Mouse (Mus musculus) adrenal gland, postnatal 14 days (tissue): Measurements from ENCODE around the gene Slc35e2. TPM values are rescaled to one million over a fixed set of nuclear protein-coding genes. Genes with fewer than 3 reads are reported as not detected.
"Not testable (repeated sequence)": the region's sequence is repeated elsewhere in the genome, so short reads cannot be mapped to it uniquely, and the experiment has no call there.

ENCODE experiments used
- DNase-seq: peaks from one replicate; pipeline ENCODE4 v3.0.0; 2021; ENCODE audit warnings: mixed read lengths
- total RNA-seq: library from RNA; stranded (reverse); gene quantifications from 2 replicates; pipeline ENCODE4 v1.2.3, GENCODE M21; 2021

Gene Slc35e2
- total RNA-seq, 1 experiment from 2014 or later = 30.1 TPM

DNA sequence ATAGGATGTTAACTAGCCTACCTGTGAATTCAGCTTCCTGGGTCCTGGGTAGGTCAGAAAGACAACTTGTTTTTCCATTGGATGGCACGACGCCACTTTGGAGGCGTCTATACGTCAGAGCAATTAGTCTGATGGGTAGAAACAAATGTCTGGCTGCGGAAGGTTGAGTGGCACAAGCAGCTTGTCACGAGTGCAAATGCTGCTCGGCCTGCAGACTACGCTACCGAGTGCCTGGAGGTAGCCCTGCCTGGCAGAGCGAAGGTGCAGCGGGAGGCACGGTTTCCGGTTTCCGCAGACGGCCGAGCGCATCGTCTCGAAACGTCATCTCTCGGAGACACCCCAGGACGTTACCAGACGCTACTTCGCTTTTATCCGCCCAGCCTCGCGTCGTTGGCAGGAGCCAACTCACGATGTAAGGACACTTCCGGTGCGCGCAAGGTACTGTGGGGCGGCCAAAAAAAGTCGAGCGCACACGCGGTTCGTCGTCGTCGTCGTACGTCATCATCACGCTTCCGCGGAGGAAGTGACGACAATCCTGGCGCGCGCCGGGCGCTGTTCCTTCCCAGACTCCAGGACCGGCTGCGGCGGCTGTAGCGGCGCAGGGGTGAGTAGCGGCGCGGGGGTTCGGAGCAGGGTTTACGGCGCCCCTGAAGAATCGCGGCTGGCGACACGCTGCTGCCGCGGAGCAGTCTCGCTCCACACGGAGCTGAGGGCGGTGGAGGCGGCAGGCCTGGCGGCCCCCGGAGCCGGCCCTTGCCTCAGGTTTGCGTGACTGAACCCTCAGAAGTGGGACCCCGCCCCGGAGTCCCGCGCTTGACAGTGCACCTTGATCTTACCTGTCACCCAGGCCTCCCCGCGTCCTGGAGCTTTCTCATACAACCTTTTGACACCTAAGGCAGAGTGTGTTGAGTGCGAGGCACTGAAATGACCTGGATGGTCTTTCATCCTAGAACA, 23.4 kb downstream of the Slc35e2 start, which contains the start of gene Cdk11b:
Gene Cdk11b, plus strand, starts transcription at position 517 of the 954 bp plus-strand sequence.
- peak; percentile 97 for DNase-seq

DNA sequence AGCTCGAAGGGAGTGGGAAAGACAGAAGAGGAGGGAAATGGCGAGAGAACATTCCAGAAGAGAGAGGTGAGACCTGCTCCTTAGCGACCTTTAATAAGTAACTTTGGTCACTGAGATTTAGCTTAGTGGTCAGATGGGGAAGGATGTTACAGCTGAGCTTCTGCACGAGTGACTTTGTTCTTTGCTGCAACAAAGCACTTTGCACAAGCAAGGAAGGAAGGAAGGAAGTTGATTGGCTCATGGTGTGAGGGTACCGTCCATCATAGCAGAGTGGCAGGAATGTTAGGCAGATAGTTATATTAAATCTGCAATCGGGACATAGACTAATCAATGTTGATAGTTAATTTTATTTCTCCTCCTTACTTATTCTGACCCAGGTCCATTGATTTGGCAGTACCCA, 29.1 kb downstream of the Slc35e2 start:
- no peak for DNase-seq

DNA sequence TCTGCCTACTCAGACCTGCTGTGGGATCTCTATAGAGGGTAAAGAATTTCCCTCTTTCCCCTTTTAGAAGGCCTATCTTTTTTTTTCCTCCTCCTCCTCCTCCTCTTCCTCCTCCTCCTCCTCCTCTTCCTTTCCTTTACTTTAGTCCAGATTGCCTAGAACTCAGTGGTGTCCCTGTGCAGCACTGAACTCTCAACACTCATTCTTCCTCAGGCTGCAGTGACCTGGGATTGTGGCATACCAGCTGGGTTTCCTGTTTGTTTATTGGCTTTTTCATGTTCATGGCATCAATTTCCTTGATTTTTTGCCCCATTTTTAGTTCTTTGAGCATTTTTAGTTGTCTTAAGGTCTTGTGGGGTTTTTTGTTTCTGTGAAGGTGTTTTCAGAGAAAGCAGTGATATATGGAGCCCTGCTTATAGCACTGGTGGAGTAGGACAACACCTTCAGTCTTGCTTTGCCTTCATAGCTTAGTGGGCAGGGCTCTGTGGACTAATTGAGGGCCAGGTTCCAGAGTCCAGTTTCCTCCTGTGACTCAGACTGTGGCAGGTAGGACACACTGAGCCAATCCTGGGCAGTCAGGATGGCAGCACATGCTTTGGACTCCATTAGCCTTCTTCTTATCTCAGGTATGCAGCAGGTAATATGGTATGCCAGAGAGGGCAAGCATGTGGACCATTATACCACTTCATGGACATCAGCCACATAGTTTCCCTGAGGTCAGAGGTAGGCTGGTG, 34.7 kb downstream of the Slc35e2 start:
- DNase-seq = no peak

DNA sequence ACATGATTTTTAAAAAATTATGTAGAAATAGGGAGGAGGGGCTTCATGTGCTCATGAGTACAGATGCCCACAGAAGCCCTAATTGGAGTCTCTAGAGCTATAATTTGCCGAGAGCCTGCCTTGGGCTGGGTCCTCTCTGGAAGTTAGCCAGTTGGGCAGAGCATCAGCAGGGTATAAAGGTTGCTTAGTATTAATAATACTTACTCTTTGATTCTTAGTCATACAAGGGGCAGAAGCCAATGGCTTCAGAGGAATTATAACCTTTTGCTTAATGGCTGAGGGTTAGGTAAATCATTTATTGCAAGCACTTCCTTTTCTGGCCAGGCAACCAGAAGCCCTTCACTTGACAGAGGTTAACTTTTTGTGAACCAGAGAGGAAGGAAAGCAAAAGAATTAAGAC, 42.3 kb downstream of the Slc35e2 start:
- DNase-seq = no peak

DNA sequence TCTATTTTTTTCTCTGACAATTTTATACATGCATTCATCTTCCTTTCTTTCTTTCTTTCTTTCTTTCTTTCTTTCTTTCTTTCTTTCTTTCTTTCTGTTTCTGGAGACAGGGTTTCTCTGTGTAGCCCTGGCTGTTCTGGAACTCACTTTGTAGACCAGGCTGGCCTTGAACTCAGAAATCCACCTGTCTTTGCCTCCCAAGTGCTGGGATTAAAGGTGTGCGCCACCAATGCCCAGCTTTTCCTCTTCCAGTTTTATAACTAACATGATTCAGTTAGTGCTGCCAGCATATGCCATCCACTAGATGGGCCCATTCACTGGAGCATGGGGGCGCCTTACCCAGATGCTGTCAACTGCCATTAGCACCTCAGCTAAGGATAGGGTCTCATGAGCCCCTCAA, 44.1 kb downstream of the Slc35e2 start, which contains the start of gene Gm10563:
Gene Gm10563, minus strand, starts transcription at position 101 of the 400 bp plus-strand sequence.
- DNase-seq = not testable (repeated sequence)

DNA sequence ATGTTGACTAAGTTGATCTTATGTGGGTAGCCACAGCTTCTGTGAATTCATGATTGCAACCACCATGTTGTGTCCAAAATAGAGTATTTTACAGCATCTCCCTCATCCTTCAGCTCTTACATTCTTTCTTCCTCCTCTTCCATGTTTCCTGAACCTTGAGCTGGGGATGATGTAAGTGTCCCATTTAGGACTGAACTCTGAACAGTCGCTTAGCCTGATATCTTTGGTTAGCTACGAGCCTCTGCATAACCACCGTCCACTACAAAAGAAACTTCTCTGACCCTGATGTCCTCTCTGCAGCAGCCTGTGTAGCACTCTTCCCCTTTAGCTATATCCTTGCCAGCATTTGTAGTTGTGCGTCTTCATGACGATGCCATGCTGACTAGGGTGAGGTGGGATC, 44.5 kb downstream of the Slc35e2 start:
- DNase-seq = no peak

DNA sequence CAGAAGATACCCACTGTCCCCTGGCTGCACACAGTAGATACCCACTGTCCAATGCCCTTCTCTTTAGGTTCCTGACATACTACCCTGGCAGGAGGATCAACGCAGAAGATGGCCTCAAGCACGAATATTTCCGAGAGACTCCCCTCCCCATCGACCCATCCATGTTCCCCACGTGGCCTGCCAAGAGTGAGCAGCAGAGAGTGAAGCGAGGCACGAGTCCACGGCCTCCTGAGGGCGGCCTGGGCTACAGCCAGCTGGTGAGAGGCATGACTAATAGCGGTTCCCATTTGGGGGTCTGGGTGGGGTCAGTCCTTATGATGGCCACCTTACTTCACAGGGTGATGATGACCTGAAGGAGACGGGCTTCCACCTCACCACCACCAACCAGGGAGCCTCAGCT, 48.1 kb downstream of the Slc35e2 start:
- DNase-seq = no peak

DNA sequence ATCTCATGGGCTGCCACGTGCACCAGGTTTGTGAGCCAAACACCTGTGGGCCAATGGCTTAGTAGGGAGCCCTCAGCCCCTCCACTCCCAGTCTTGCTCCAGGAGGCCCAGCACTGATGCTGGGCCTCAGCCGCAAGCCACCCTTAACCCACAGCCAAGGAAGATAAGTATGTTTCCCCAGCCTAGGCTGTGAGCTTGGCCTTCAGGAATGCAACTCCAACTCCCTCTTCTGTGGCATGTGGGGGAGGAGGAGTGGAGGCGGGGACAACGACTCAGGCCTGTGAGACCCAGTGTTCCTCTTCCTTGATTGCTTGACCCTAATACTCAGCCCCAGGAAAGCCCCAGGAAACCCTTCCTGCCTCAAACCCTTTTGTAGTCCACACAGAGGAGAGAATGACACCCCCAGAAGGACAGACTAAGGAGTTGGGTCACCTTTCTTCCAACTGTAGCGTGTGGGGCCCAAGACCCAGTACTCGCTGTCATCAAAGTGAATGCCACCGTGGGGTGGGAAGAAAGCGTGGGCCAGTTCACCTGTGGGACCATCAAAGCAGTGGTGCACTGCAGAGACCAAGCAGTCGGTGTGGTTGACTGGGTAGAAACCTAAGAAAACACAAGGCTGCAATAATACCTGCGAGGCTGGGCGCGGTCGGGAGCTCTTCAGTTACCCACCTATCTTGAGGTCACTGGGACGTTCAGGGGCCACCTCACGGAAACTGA, 50.5 kb downstream of the Slc35e2 start:
- DNase-seq = peak; percentile 32

DNA sequence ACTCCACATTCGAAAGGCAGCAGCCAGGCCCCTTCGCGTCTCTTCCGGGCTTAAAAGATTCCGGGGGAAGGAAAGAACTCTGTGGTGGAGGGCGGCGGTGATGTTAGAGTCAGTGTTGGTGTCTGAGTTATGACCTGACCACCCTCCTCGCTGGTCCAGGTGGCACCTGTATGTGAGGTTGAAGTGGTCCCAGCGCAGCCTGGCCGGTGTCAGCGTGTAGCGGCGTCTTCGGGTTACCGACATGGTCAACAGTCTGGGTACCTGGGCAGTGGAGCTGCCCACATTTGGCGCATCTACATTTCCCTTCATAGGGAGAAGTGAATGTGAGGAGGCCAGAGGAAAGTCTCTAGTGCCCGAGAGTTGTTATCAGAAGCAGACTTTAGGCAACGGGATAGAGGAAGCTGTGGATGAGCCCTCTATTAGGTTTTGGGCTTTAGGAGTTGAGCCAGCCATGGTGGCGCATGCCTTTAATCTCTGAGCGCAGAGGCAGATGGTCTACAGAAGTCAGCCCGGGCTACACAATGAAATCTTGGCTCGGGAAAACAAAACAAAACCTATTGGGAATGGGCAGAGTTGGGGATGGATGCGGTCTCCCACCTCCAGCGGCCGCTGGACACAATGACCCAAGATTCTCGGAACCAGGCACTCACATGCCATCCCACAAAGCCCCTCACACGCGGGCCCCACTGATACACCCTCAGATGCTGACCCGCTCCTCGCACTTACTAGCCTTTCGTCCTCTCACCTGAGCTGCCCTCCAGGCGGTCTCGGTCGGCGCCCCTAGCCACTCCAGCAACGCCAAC, 51.3 kb downstream of the Slc35e2 start:
- no peak for DNase-seq

DNA sequence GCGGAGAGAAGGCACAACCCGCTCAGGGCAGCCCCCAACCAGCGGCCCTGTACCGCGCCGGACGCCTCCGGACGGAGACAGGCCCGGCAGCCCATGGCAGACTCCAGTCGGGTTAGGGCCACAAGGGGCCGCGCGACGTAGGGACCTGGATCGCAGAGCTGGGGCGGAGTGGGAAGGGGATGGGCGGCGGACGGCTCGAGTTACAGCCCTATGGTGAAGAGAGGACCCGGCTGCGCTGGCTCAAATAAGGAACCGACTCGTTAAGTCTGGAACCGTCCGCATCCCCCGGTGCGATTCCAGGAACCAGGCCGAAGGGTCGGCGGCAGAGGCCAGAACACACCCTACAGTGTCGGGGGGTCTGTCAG, 51.9 kb downstream of the Slc35e2 start, which contains the start of gene Mmp23:
Gene Mmp23, minus strand, starts transcription at position 299 of the 365 bp plus-strand sequence.
- DNase-seq = peak; percentile 57

DNA sequence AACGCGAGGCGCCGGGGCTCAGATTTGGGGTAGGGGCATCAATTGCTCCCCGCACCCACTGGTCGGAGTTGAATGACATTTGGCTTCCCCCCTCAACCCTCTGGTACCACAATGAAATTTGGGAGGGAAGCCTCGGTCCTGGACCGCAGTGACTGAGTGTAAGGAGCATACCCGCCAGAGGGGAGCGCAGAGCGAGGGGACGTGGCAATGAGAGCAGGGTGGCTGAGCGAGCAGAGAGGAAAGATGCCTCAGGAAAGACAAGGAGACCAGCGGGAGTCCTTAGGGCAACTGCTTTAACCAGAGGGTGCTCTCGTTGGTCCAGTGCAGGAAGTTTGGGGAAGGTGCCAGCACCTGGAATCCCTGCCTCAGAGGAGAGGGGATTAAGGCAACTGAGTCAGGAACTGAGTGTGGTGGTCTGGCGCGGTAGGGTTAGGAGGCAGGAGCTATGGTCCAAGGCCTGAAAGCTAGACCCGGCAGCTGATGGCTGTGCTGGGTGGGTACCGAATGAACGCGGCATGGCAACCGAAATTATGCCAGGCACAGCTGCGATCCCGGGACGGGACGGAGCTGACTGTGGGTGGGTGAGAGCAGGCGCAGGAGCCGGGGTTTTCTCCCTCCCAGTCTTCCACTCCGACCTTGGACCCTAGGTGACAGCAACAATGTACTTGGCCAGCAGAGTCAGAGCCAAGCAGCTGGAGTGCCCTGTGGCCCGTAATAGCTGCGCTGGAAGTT, 52.4 kb downstream of the Slc35e2 start:
- DNase-seq = peak; percentile 47

DNA sequence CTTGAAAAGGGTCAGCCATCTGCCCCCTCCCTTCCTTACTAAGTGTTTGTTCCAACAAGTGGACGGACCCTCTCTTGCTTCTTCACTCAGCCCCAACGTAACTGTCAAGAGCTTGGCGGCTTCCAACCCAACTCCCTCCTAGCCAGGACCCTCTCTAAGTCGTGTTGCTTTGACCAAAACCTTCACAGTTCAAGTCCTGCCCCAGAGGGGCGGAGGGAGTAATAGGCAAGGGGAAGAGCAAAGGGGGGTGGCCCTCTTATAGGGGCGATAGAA, 52.9 kb downstream of the Slc35e2 start:
- no peak for DNase-seq

DNA sequence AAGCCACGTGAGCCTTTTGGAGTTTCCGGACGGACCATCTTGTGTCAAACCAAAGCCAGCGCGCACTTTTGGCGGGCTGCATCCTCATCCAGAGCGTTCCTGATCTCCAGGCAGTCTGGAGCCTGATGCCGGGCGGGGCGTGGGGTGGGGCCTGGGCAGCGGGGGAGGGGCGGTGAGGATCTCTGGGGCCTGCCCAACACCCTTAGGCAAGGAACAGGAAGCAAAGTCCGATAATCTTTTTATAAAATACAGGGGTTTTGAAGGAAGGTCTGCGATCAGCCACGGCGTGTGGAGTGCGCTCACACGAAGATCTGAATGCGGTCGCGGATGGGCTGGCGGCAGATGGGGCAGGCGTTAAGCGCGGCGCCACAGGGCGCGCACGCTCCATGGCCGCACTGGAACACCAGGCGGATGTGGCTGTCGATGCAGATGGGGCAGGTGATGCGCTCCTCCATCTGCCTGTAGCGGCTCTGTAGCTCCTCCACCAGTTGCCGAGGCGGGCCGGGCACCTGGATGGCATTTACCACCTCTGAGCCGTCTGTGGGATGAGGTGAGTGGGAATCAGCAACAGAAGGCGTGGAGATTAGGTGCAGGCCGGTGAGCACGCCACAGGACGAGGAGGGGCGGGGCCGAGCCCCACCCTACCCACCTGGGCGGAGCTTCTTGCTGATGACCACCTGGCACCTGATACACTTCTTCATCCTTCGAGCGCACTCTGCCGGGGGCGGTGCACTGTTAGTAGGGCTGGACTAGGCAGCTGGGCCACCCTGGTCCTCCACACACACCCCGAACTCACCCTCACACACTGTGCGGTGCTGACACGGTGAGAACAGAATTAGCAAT, 53.5 kb downstream of the Slc35e2 start:
- DNase-seq = peak; percentile 72

DNA sequence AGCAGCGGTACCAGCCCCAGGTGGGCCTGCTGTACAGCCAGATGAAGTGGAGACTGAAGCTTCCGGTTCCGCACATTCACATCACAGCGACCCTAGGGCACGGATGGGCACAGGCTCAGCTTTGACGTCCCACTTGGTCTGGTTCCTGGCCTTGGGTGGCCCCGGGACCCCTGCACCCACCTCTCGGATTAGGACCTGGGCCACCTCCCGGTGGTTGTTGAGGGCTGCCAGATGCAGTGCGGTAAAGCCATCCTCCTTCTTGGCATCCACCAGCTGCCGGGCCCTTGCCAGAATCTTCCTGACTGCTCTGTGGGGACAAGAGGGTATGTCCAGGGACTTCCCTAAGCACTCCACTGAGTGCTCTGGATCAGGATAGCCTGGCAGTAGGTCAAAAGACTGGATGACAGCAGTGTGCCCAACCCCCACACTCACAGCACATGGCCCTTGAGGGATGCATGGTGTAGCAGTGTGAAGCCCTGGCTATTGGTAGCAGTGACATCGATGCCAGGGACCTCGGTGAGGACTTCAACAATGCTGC, 55.1 kb downstream of the Slc35e2 start:
- DNase-seq = no peak

DNA sequence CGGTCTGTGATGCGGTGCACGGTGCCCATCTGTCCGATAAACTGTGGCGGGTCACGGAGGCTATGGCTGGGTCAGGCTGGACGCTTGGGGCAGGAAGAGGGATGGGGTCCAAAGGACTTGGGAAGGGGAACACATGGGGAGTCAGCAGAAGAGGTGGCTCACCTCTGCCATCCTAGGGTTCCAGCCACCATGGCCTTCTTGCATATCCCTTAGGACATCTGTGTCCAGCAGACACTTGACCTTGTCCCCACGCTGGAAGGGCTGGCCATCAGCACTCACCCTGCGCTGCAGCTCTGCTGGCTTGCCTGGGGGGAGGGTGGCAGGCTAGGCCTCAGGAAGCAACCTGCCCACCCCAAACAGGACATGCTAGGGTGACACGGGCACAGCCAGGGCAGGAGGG, 57.7 kb downstream of the Slc35e2 start:
- DNase-seq = no peak

DNA sequence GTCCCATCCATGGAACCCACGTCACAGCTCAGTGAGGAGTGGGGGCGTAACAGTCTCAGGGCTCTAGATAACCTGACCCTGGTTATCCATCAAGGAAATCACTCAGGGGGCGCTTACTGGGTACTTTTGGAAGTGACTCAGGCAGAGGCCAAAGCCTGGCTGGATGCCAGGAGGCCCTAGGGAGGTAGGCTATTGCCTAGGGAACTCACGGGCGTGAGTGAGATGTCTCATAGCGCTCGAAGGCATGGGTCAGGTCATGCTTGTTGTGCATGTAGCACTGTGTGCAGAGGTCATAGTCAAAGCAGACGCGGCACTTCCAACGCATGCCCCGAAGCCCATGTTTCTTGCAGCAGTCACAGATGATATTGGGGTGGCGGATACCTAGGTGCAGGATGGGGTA, 59.4 kb downstream of the Slc35e2 start:
- DNase-seq = peak; percentile 86

DNA sequence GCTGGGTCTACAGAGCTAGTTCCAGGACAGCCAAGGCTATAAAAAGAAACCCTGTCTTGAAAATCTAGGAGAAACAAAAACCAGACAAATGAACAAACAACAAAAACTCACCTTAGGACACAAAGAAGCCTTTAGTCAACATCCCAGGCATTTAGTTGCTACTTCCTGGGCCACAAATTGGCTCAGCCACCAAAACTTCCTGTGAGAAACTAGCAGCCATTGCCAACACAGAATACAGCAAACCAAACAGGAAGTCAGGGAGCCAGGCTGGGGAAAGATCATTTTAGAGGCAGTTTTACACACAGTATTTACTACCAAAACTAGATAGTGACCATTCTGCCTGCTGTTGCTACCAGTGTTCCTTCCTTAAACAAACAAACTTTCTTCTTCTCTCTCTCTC, 65.7 kb downstream of the Slc35e2 start:
- DNase-seq = no peak

DNA sequence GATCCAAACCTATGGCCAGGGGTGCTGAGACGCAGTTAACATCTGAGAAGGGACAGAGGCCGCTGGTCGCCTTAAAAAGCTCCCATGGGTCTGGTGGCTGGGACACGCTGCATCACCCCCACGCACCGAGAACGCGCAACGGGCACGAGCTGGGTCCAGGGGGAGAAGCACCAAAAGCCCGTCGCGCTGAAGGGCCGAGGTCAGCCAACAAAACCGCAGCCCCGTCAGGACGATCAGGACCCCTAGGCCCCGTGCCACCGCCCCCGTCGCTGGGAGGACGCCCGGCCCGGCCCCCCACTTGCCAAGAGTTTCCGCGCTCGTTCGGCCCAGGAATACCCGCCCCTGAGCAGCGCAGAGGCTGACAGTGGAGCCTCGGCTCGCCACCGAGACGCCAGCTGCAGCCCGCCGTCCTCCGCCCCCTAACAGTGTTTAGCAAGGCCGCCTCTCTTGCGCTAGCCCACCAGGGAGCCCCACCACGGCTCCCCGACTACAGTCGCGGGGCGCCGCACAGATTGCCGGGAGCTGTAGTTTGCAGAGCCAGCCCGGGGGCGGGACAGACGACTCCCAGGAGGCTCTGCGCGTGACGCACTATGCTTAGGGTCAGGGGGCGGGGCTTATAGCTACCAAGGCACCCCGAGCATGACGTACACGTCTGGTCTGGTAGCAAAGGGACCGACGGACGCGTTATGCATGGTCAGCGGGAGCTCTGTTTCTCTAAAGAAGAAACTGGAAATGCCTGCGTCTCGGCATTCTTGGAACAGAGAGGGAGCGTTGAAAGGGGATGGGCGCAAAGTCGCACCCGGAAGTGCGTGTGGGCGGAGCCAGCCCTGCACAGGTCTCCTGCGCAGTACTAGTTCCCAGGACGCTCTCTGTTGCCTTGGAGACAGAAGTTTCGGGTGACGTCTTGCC, 67.7 kb downstream of the Slc35e2 start, which contains the start of gene Mib2:
Gene Mib2, minus strand, starts transcription at position 510 of the 909 bp plus-strand sequence.
- peak; percentile 98 for DNase-seq
